Mouse (Mus musculus) adrenal gland, postnatal 14 days (tissue): ENCODE measurements around the gene Pam16. TPM values are rescaled to one million over a fixed set of nuclear protein-coding genes. Genes with fewer than 3 reads are reported as not detected.

ENCODE experiments used
- DNase-seq: peaks from one replicate; pipeline ENCODE4 v3.0.0; 2021; ENCODE audit warnings: mixed read lengths
- total RNA-seq: library from RNA; stranded (reverse); gene quantifications from 2 replicates; pipeline ENCODE4 v1.2.3, GENCODE M21; 2021

The Pam16 gene
- total RNA-seq, 1 experiment from 2014 or later: 108 TPM

- DNase-seq: no peak
Observed at GRCm38 (mm10) chr16:4611193-4611592, 13.6 kb downstream of the Pam16 start.

- no peak for DNase-seq
Observed at GRCm38 (mm10) chr16:4608532-4609059, 16.2 kb downstream of the Pam16 start.

- peak; percentile 90 for DNase-seq
Observed at GRCm38 (mm10) chr16:4607818-4608531, 16.8 kb downstream of the Pam16 start.

GRCm38 (mm10) chr16:4606431-4607084 lies 18.2 kb downstream of the Pam16 start:
- DNase-seq: peak; percentile 68

- DNase-seq: no peak
Observed at GRCm38 (mm10) chr16:4605514-4606131, 19.2 kb downstream of the Pam16 start.

- DNase-seq: no peak
Observed at GRCm38 (mm10) chr16:4604293-4604837, 20.4 kb downstream of the Pam16 start.

- no peak for DNase-seq
Observed at GRCm38 (mm10) chr16:4603453-4603837, 21.3 kb downstream of the Pam16 start.

- DNase-seq: peak; percentile 54
Observed at GRCm38 (mm10) chr16:4602766-4603452, 21.9 kb downstream of the Pam16 start.

GRCm38 (mm10) chr16:4602189-4602588 lies 22.6 kb downstream of the Pam16 start:
- peak; percentile 47 for DNase-seq

- DNase-seq: no peak
Observed at GRCm38 (mm10) chr16:4600701-4601310, 24.0 kb downstream of the Pam16 start.

- DNase-seq: no peak
Observed at GRCm38 (mm10) chr16:4599616-4600015, 25.2 kb downstream of the Pam16 start.

- no peak for DNase-seq
Observed at GRCm38 (mm10) chr16:4598891-4599543, 25.8 kb downstream of the Pam16 start.

- no peak for DNase-seq
Observed at GRCm38 (mm10) chr16:4598041-4598440, 26.7 kb downstream of the Pam16 start.

GRCm38 (mm10) chr16:4597296-4597695 lies 27.5 kb downstream of the Pam16 start:
- no peak for DNase-seq

GRCm38 (mm10) chr16:4596836-4597235 lies 28.0 kb downstream of the Pam16 start:
- no peak for DNase-seq

GRCm38 (mm10) chr16:4596141-4596728 lies 28.6 kb downstream of the Pam16 start:
- no peak for DNase-seq

GRCm38 (mm10) chr16:4595527-4595963 lies 29.2 kb downstream of the Pam16 start:
- peak; percentile 72 for DNase-seq

GRCm38 (mm10) chr16:4594814-4595526 lies 29.8 kb downstream of the Pam16 start:
- DNase-seq: no peak

- peak; percentile 82 for DNase-seq
Observed at GRCm38 (mm10) chr16:4593971-4594813, 30.6 kb downstream of the Pam16 start, which contains the start of gene Glis2. Glis2 (plus strand) TSS chr16:4594713.
